Mouse (Mus musculus) spleen, embryonic (tissue): ENCODE measurements at regions not wholly inside any gene's neighbourhood (a gene's known extent, or its start where the extent isn't known, plus 50 kb on each side); places are given as distances from the start of the nearest gene placed in this dataset.

Source experiments
- CTCF ChIA-PET: fragments of 350-600 bp; sonication (Branson Sonifier 250); formaldehyde crosslinking; loops from one replicate; lab custom pipeline; 2022; lab: Charles Lee

DNA sequence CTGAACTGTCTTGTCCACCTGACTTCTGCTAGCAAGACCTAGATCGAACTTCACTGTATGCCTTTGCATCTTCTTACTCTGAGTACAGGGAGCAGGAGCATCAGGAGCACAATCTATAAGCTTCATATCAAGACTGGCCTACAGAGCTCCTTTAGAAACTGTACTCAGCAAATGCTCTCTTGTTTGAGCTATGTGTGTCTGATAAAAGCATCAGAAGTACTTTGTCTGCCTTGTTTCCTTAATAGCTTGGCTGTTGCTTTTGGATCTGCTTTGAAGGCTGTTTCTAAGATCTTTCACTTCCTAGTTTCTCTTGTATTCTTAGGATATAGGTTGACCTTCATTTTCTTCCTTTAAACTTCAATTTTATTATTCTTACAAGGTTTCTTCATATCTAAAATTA is 175.3 kb upstream of the Cypt12 start:
- CTCF ChIA-PET: no interaction called here

- CTCF ChIA-PET: no interaction called here
These were observed 169.1 kb upstream of the Cypt12 start for GRCm38 (mm10) chr3:17779152-17779551.

- CTCF ChIA-PET: no interaction called here
These were observed 164.1 kb upstream of the Cypt12 start for GRCm38 (mm10) chr3:17784076-17784475.

DNA sequence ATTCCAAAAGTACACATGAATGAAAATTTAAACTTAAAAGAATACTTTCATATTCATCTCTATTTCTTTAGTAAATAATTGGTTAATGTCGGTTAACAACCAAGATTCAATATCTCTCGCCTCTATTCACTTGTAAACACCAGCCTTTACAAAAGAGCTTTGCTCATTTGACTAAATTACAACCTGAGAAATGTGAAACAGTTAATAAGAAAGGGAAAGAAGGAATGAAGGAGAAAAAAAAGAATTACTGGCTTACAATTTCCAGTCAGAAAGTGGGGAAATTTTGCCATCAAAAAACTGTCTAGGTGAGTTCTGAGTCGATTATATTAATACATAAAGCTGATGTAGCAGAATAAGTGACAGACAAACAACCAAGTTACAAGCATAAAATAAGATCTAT is 163.6 kb upstream of the Cypt12 start:
- CTCF ChIA-PET: no interaction called here

DNA sequence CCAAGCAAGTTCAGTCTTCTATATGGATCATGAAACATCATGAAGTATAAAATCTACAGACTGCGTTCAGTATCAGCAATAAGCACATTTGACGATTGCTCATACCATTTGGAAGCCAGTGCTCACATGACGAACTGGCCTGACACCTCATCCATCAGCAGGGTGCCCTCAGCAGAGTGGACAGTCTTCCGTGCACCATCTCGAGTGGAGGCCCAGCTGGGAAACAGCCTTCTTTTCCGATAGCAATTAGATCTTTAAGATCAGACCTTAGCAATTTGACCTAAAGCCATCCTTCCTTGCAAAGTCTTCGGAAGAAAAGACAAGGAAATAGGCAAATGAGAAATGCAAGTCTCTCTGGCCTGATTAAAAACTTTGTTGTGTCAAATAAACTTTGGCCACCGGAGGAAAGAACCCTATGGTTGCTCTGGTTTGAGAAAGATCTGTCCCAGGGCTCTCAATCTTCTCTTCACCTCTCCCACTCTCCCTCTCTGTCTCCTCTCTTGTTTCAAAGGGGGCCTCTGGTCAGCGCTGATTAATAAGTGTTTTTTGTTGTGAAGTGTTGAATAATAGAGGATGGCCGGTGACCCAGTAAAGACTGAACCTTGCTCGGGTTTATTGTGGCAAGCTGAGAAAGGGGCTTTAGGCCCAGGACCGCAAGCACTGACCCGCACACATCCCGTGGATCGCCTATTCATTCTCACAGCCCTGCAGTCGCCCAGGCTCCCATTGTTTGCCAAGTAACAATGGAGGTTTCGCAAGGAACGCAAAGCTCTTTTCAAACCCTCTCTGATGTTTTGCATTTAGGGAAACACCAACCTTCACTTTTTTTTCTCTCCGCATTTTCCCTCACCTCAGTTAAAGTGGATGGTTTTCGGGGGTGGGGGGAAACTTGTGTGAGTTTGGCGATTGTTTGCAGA is 162.8 kb upstream of the Cypt12 start:
- CTCF ChIA-PET: no interaction called here

DNA sequence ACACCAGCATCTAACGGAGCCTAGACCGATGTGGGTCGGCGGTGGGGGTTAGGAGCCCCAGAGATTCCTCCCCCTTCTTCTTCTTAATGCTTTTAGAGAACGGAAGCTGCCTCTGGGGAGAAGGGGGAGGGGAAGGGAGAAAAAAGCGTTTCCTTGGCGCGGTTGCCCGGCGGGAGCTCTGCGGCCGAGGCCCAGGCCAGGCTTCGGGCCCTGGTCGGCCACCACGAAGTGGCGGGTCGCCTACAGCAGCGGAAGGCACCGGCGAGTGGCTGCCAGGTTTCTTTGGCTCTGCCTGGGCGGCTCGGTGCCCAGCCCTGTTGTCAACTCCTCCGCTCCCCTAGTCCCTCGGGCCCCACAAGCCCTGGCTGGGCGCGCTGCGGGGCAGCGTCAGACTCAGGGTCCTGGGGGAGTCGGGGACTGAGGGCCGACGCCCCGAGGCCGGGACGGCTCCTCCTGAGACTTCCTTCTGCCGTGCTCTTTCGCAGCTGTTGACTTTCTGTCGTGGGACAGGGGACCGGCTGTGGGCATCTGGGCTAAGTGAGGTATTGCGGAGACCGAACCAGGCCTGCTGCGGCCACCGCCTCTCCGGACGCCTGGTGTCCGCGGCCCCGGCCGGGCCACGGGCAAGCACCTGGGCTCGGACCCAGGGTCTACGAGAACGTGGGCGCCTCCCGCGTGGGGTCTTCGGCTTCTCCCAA is 162.0 kb upstream of the Cypt12 start:
- CTCF ChIA-PET: no interaction called here

DNA sequence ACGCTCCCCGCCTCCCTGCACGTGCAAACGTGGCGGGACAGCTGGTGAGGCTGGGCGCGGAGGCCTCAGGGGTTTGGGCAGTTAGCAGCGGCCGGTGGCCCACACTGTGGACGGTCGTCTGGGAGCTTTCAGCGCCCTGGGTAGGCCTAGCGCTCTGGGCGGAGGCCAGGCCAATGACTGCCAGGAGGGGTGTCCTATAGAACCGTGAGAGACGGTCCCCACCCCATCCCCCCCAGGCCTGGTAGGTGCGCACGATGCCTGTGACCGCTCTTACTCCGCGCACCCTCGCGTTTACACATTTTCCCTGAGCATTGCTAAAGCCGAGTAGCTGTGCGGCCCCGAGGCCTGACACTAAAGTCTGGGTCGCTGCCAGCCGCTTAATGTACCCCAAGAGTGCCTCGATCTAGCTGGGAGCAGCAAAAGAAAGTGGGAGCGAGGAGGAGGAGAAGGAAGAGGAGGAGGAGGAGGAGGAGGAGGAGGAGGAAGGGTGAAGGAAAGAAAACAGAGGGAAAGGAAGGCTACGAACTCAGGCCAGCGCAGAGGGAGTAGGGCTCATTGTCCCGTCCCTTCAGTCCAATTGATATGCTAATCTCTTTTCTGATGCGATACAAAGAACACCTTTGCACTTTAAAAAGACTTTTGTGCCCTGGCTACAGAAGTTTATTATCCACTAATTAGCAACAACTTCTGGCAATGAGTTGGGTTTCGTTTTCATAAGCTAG is 161.3 kb upstream of the Cypt12 start:
- CTCF ChIA-PET: no interaction called here

GRCm38 (mm10) chr3:17787443-17788333 is 160.5 kb upstream of the Cypt12 start:
- CTCF ChIA-PET: no interaction called here

- CTCF ChIA-PET: no interaction called here
These were observed 159.9 kb upstream of the Cypt12 start for GRCm38 (mm10) chr3:17788334-17788720.

DNA sequence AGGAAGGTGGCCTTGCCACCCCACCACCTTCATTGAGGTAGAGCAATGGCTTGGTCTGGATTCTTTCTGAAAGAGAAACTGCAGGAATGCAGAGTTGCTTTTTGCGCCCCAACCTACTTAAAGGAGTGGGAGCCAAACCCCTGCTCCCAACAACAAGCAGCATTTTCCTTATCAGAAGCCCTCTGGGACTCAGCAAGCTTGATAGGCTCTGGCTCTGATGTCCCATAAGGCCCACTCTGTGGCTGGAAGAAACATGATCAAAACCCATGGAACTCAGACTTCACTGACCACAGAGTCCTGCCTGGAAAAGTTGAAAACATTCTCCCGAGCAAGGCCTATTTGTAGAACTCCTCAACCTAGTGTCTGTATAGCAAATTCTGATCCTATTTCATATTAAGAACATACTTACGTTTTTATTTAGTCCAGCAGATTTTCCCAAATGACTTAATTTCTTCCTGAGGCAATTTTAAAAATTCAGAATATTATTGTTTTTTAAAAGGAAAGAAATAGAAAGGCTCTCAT is 159.4 kb upstream of the Cypt12 start:
- CTCF ChIA-PET: no interaction called here

DNA sequence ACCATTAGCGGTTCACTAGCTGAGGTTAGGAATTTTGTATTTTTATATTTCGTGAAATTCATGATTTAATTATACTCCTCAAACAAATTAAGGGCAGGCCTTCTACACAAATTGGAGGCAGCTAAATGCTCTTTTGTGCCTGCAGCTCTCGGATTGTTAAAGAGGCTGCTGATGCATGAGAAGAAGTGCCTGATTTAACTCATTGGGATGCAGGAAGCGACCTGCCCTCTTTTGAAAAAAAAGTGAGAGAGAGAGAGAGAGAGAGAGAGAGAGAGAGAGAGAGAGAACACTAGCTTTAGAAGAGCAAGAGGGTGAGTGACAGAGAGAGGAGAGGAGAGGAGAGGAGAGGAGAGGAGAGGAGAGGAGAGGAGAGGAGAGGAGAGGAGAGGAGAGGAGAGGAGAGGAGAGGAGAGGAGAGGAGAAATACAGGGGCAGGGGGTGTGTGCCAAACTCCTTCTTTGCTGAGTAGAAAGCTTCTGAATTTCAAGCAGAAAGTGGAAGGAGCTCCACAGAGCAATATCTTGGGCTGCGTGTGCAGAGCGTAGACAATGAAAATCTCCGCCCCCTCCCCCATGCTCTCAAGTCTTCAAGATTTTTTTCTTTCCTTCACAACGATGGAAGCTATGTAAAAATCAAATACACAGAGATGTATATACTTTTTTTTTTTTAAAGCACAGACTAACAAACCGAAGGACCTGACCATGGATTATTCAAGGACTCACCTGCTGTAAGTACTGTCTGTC is 158.6 kb upstream of the Cypt12 start:
- CTCF ChIA-PET: no interaction called here

- CTCF ChIA-PET: no interaction called here
These were observed 157.9 kb upstream of the Cypt12 start for GRCm38 (mm10) chr3:17790331-17790730.

- CTCF ChIA-PET: no interaction called here
These were observed 157.4 kb upstream of the Cypt12 start for GRCm38 (mm10) chr3:17790816-17791215.

- CTCF ChIA-PET: no interaction called here
These were observed 156.6 kb upstream of the Cypt12 start for GRCm38 (mm10) chr3:17791381-17792320.

GRCm38 (mm10) chr3:17792537-17793039 is 155.6 kb upstream of the Cypt12 start:
- CTCF ChIA-PET: no interaction called here

DNA sequence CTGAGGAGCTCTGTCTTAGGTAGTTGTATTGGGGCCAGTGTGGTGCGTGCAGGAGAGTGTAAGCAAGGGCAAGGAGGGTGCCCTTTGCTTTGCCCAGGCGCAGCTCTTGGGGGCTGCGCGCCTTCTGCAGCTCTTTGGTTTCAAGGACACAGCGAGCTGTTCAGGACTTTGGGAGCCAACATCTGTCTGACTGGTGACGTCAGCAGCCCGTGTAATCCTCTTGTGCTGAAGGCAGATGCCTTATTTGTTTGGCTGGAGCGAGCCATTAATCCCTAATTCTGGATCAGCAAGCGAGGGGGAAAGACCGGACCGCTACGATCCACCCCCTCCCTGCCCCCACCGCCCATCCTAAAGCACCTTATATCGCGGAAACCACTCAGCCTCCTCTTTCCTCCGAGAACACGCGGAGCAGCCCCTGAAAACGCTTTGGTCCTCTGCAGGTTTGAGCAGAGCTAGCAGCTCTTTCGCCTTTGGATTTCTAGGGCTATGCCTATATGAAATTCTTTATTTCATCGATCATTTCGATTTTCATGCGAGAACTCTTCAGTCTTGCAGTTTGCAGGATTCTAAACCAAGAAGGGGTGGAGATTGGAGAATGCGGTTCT is 154.5 kb upstream of the Cypt12 start:
- CTCF ChIA-PET: no interaction called here

DNA sequence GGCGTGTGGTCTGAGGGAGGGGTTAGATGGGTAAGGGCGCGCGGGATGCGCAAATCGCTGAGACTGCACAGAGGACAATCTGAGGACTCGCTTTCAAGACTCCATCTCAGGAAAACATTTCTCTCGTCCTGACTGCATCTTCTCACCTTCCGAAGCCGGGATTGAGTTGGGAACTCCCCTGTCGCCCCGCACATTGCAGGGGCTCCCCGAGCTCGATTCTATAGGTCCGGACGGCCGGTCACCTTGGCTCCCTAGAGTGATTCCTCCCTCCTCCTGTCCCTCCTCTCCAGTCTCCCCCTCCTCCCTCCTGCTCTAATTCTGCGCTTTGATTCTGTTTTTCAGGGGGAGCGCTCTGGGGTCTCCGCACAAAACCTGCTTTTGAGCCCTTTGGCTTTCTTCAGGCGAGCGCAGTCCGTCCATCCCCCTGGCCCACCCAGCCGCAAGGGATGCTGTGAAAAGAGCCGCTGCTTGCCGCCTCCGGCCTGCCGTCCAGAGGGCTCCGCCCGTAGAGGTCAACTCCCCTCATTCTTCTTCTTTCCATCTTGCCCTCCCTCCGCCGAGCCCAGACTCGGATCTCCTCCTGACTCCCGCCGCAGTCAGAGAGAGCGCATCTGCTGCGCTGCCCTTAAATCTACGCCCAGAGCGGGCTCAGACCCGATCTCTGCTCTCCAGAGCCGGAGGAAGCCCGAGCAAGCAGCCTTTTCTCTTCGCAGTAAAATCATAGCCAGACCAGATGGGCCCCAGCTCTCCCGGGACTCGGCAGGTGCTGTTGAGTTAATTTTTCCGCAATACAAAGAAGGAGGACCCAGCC is 153.8 kb upstream of the Cypt12 start:
- CTCF ChIA-PET: no interaction called here
